Mouse (Mus musculus) activated CD4-positive, CD25-positive, alpha-beta regulatory T cell, adult 4 months (primary cell): ENCODE measurements around the gene Glud1. TPM values are rescaled to one million over a fixed set of nuclear protein-coding genes. Genes with fewer than 3 reads are reported as not detected.

Experiments
- ATAC-seq: one replicate; pipeline ENCODE4 v1.8.0; 2017
- polyA plus RNA-seq, 2 experiments: library from polyadenylated mRNA; unstranded; fragments of 100-300 nt; shearing (Covaris generic); gene quantifications; one replicate each; pipeline ENCODE4 v1.2.1; 2017

Gene Glud1
- polyA plus RNA-seq, 2 experiments from 2014 or later = 37.3 to 50.1 TPM

- no peak for ATAC-seq
Observed at GRCm38 (mm10) chr14:34382921-34383704, 72.6 kb downstream of the Glud1 start.

DNA sequence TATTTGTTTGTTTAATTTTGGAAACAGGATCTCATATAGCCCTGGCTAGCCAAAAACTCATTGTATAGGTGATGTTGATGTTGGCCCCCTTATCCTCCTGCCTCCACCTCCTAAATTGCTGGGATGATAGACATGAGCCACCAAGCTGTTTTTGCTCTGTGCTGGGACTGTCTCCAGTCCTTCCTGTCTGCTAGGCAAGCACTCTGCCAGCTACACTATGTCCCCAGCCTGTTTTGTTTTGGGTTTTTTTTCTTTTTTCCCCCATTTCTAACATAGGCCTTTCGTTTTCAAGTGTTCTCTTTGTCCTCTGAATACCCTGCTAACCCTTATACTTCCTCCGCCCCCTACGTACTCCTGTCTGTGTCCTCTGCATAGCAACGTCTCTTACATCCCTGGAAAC is 82.8 kb downstream of the Glud1 start:
- no peak for ATAC-seq

Other genes starting within 250 kb of the Glud1 start
- not detected for gene Anxa8, start 224.7 kb upstream of the Glud1 start, polyA plus RNA-seq
- not detected for gene A630023A22Rik, start 208.0 kb upstream of the Glud1 start, polyA plus RNA-seq
- gene Npy4r, start 158.2 kb upstream of the Glud1 start, polyA plus RNA-seq = not detected
- gene Gprin2, start 109.1 kb upstream of the Glud1 start, polyA plus RNA-seq = not detected
- gene Syt15, start 91.1 kb upstream of the Glud1 start, polyA plus RNA-seq = under 1 TPM in 1 of 2 experiments, not detected in 1; 0.19 TPM
- gene Shld2, start 234 bp upstream of the Glud1 start, polyA plus RNA-seq = 1 to 10 TPM; 8.3 to 9.2 TPM
- gene Fam25c, start 44.7 kb downstream of the Glud1 start, polyA plus RNA-seq = not detected
- not detected for gene Sncg, start 64.1 kb downstream of the Glud1 start, polyA plus RNA-seq
- gene Mmrn2, start 64.7 kb downstream of the Glud1 start, polyA plus RNA-seq = not detected
- under 1 TPM; 0.38 to 0.40 TPM for gene Bmpr1a, start 192.6 kb downstream of the Glud1 start, polyA plus RNA-seq
- not detected for gene 9230112D13Rik, start 212.1 kb downstream of the Glud1 start, polyA plus RNA-seq